Mouse (Mus musculus) kidney, postnatal 0 days (tissue): Measurements from ENCODE around the gene Reep1. TPM values are rescaled to one million over a fixed set of nuclear protein-coding genes. Genes with fewer than 3 reads are reported as not detected.
A peak's percentile ranks its signal among the peaks of the same experiment; 100 is the strongest.

Experiments
- ATAC-seq: fragments of 200-750 bp; cut with Nextera tagmentation; replicated peaks from 2 replicates; pipeline ENCODE4 v1.8.0; 2017; ENCODE audit warnings: low read depth, moderate number of reproducible peaks, moderate TSS enrichment, moderate library complexity; ENCODE audit not compliant: low FRiP score
- DNase-seq: peaks from one replicate; pipeline ENCODE4 v3.0.0-alpha.2; 2016; ENCODE audit warnings: low spot score
- H3K27ac ChIP-seq: fragments of 300-500 bp; sonication (generic); 2 replicates; pipeline ENCODE4 v1.5.1; 2014; ENCODE audit warnings: mild to moderate bottlenecking
- H3K27me3 ChIP-seq: fragments of 300-500 bp; sonication (generic); 2 replicates; pipeline ENCODE4 v1.6.1; 2014; ENCODE audit warnings: low read length, mixed read lengths; ENCODE audit not compliant: insufficient read depth
- H3K36me3 ChIP-seq: fragments of 300-500 bp; sonication (generic); 2 replicates; pipeline ENCODE4 v1.6.1; 2014; ENCODE audit warnings: low read length, mixed read lengths; ENCODE audit not compliant: insufficient read depth
- H3K4me1 ChIP-seq: fragments of 300-500 bp; sonication (generic); replicated peaks from 2 replicates; pipeline ENCODE4 v1.6.1; 2014; ENCODE audit warnings: antibody characterized with exemption, low read length, mixed read lengths; ENCODE audit not compliant: insufficient read depth
- H3K4me2 ChIP-seq: fragments of 300-500 bp; sonication (generic); 2 replicates; pipeline ENCODE4 v1.6.1; 2014; ENCODE audit warnings: mild to moderate bottlenecking, low read length, moderate library complexity, mixed read lengths
- H3K4me3 ChIP-seq: fragments of 300-500 bp; sonication (generic); replicated peaks from 2 replicates; pipeline ENCODE4 v1.5.1; 2014; ENCODE audit warnings: low read depth, low read length
- H3K9ac ChIP-seq: fragments of 300-500 bp; sonication (generic); 2 replicates; pipeline ENCODE4 v1.6.1; 2014; ENCODE audit warnings: low read depth, low read length
- H3K9me3 ChIP-seq: fragments of 300-500 bp; sonication (generic); replicated peaks from 2 replicates; pipeline ENCODE4 v1.6.1; 2016; ENCODE audit warnings: low read length, inconsistent platforms, mixed read lengths
- CTCF ChIP-seq: IDR thresholded peaks from 2 replicates; pipeline ENCODE4 v1.5.1; 2016; ENCODE audit warnings: antibody characterized with exemption, low read depth, mild to moderate bottlenecking, moderate library complexity
- WGBS: fragments of 180-500 bp; shearing (Covaris S2); extraction: QIAGEN DNeasy Blood & Tissue Kit; methylation state at CpG from one replicate; pipeline ENCODE4 v1.1.7; 2014; 5-methylcytosine and 5-hydroxymethylcytosine counted together
- polyA plus RNA-seq: library from polyadenylated mRNA; unstranded; fragments of >200 nt; fragmentation: Nextera tagmentation; extraction: Ambion mirVana; gene quantifications from 2 replicates; pipeline ENCODE4 v1.2.1, GENCODE M21; 2015

The Reep1 gene
- polyA plus RNA-seq, 1 experiment from 2014 or later: 5.3 TPM

GRCm38 (mm10) chr6:71752791-71753464 is 45.6 kb downstream of the Reep1 start:
- Histone ChIP-seq H3K9me3 (no peaks in the 10 kb centered on the region), H3K4me3 (no peak overlapping the region), H3K27ac (no peak overlapping the region), H3K4me1 (0 out of 2 replicates have a peak, but pooled peaks cover 6% of the 10 kb centered on the region), H3K27me3 (no peaks in the 10 kb centered on the region), H3K36me3 (no peaks in the 10 kb centered on the region), H3K4me2 (no peak overlapping the region), H3K9ac (no peak overlapping the region)
- TF ChIP-seq CTCF: no peak
- 58% methylated on average over 7 of the region's 7 CpGs for WGBS
- no peak for DNase-seq
- ATAC-seq: no peak

GRCm38 (mm10) chr6:71757039-71757894 is 49.9 kb downstream of the Reep1 start:
- Histone ChIP-seq H3K27me3 (no peaks in the 10 kb centered on the region), H3K4me1 (0 out of 2 replicates have a peak, but pooled peaks cover 6% of the 10 kb centered on the region), H3K4me3 (no peak overlapping the region), H3K9me3 (no peaks in the 10 kb centered on the region), H3K9ac (no peak overlapping the region), H3K4me2 (no peak overlapping the region), H3K36me3 (no peaks in the 10 kb centered on the region), H3K27ac (no peak overlapping the region)
- no peak; the same call in 1 of the 2 replicates for ATAC-seq
- 32% methylated on average over 10 of the region's 10 CpGs for WGBS
- peak; percentile 62 for DNase-seq
- no peak for TF ChIP-seq CTCF

- H3K9ac ChIP-seq: no peak overlapping the region
- ATAC-seq: no peak
- 0 out of 2 replicates have a peak, but pooled peaks cover 6% of the 10 kb centered on the region for H3K4me1 ChIP-seq
- H3K4me2 ChIP-seq: no peak overlapping the region
- H3K27ac ChIP-seq: no peak overlapping the region
- no peak for TF ChIP-seq CTCF
- H3K9me3 ChIP-seq: no peaks in the 10 kb centered on the region
- no peaks in the 10 kb centered on the region for H3K27me3 ChIP-seq
- WGBS: 73% methylated on average over 4 of the region's 4 CpGs
- no peaks in the 10 kb centered on the region for H3K36me3 ChIP-seq
- DNase-seq: no peak
- no peak overlapping the region for H3K4me3 ChIP-seq
Observed at GRCm38 (mm10) chr6:71758780-71759179, 51.4 kb downstream of the Reep1 start.

- ATAC-seq (no peak), DNase-seq (no peak)
- 84% methylated on average over 6 of the region's 6 CpGs for WGBS
- no peak overlapping the region for H3K4me3 ChIP-seq
- no peak overlapping the region for H3K27ac ChIP-seq
- TF ChIP-seq CTCF: no peak
- no peaks in the 10 kb centered on the region for H3K27me3 ChIP-seq
- H3K4me2 ChIP-seq: no peak overlapping the region
- H3K36me3 ChIP-seq: no peaks in the 10 kb centered on the region
- no peaks in the 10 kb centered on the region for H3K9me3 ChIP-seq
- H3K9ac ChIP-seq: no peak overlapping the region
- 0 out of 2 replicates have a peak, but pooled peaks cover 6% of the 10 kb centered on the region for H3K4me1 ChIP-seq
Observed at GRCm38 (mm10) chr6:71760073-71760472, 52.7 kb downstream of the Reep1 start.

GRCm38 (mm10) chr6:71767761-71768160 is 60.4 kb downstream of the Reep1 start:
- H3K27ac ChIP-seq: no peak overlapping the region
- H3K9me3 ChIP-seq: no peaks in the 10 kb centered on the region
- TF ChIP-seq CTCF: no peak
- H3K27me3 ChIP-seq: no peaks in the 10 kb centered on the region
- no peak overlapping the region for H3K9ac ChIP-seq
- ATAC-seq (no peak), DNase-seq (no peak)
- no peak overlapping the region for H3K4me2 ChIP-seq
- H3K4me1 ChIP-seq: no peaks in the 10 kb centered on the region
- WGBS: 69% methylated on average over 4 of the region's 4 CpGs
- H3K4me3 ChIP-seq: no peak overlapping the region
- no peaks in the 10 kb centered on the region for H3K36me3 ChIP-seq

GRCm38 (mm10) chr6:71769901-71770690 is 62.7 kb downstream of the Reep1 start:
- DNase-seq: peak; percentile 17
- WGBS: 76% methylated on average over 12 of the region's 12 CpGs
- Histone ChIP-seq H3K9me3 (no peaks in the 10 kb centered on the region), H3K4me2 (no peak overlapping the region), H3K4me1 (no peaks in the 10 kb centered on the region), H3K27ac (no peak overlapping the region), H3K9ac (no peak overlapping the region), H3K4me3 (no peak overlapping the region), H3K36me3 (no peaks in the 10 kb centered on the region), H3K27me3 (no peaks in the 10 kb centered on the region)
- TF ChIP-seq CTCF: peak; percentile 49
- no peak for ATAC-seq
